Mouse (Mus musculus) neural tube, embryonic 12.5 days (tissue): Measurements from ENCODE around the gene Mrpl23. TPM values are rescaled to one million over a fixed set of nuclear protein-coding genes. Genes with fewer than 3 reads are reported as not detected.

ENCODE experiments used
- ATAC-seq: fragments of 200-750 bp; cut with Nextera tagmentation; 2 replicates; pipeline ENCODE4 v1.8.0; 2017; ENCODE audit warnings: low read depth, mild to moderate bottlenecking, moderate TSS enrichment, moderate library complexity; ENCODE audit not compliant: low FRiP score
- H3K27ac ChIP-seq: fragments of 300-500 bp; sonication (generic); 2 replicates; pipeline ENCODE4 v1.5.1; 2016
- H3K27me3 ChIP-seq: fragments of 300-500 bp; sonication (generic); replicated peaks from 2 replicates; pipeline ENCODE4 v1.6.1; 2016; ENCODE audit warnings: mild to moderate bottlenecking
- H3K36me3 ChIP-seq: fragments of 300-500 bp; sonication (generic); 2 replicates; pipeline ENCODE4 v1.6.1; 2016; ENCODE audit warnings: mild to moderate bottlenecking
- H3K4me1 ChIP-seq: fragments of 300-500 bp; sonication (generic); 2 replicates; pipeline ENCODE4 v1.6.1; 2016
- H3K4me2 ChIP-seq: fragments of 300-500 bp; sonication (generic); replicated peaks from 2 replicates; pipeline ENCODE4 v1.6.1; 2016; ENCODE audit warnings: mild to moderate bottlenecking
- H3K4me3 ChIP-seq: fragments of 300-500 bp; sonication (generic); 2 replicates; pipeline ENCODE4 v1.5.1; 2016
- H3K9ac ChIP-seq: fragments of 300-500 bp; sonication (generic); 2 replicates; pipeline ENCODE4 v1.6.1; 2016; ENCODE audit warnings: mild to moderate bottlenecking
- H3K9me3 ChIP-seq: fragments of 300-500 bp; sonication (generic); 2 replicates; pipeline ENCODE4 v1.6.1; 2016; ENCODE audit warnings: mild to moderate bottlenecking
- WGBS: fragments of 180-500 bp; shearing (Covaris S2); methylation state at CpG from one replicate; pipeline ENCODE4 v1.1.7; 2016; 5-methylcytosine and 5-hydroxymethylcytosine counted together
- microRNA counts: library from miRNA; unstranded; fragments of <30 nt; microRNA quantifications from one replicate; lab custom pipeline; 2017
- microRNA-seq: library from miRNA; unstranded; fragments of <30 nt; microRNA quantifications from one replicate; pipeline ENCODE4, GENCODE M21; 2017
- polyA plus RNA-seq: library from polyadenylated mRNA; unstranded; fragments of >200 nt; fragmentation: Nextera tagmentation; extraction: Ambion mirVana; gene quantifications from 2 replicates; pipeline ENCODE4 v1.2.1, GENCODE M21; 2016

Mrpl23 gene
- polyA plus RNA-seq, 1 experiment from 2014 or later: 13.5 TPM

DNA sequence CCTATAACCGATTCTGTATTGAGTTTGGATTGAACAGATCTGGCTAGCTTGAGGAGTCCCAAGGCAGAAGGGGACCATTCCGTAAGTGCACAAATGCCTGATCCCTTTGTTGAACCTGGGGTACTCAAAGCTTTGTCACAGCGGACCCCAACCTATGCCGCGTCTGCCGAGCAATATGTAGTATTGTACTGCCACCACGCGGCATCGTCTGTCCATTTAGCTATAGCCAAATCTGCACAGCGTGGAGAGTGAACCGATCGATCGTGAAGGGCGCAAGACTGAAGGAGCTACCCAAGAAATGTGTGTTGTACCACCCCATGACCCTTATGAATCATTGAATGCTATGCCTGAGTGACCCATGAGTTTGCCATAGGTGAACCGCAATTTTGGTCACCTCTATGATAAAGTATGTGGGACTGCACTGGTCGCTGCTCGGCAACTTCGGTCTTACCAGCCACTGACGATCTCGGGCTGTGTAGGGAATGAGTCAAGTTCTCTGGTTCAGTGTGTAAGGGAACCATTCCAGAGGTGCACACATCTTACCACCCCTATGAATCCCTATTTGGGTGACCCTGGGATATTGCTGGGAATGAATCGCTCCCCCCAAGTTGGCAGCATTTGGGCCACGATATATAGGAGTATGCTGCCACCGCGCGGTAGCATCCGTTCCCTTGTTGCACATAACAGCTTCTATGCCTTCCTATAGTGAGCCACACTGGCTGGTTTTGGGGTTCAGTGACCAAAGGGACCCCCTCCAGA, 47.8 kb downstream of the Mrpl23 start:
- H3K4me2 ChIP-seq: peak overlapping the region; percentile 64
- H3K27ac ChIP-seq: no peak overlapping the region
- H3K9me3 ChIP-seq: peaks cover 4% of the 10 kb centered on the region; the same call in 1 of the 2 replicates
- no peaks in the 10 kb centered on the region for H3K36me3 ChIP-seq
- no peak overlapping the region for H3K9ac ChIP-seq
- H3K27me3 ChIP-seq: no peaks in the 10 kb centered on the region
- WGBS: 46% methylated on average over 26 of the region's 26 CpGs
- peaks cover 6% of the 10 kb centered on the region for H3K4me1 ChIP-seq
- ATAC-seq: peak; percentile 66
- peak overlapping the region; percentile 29 for H3K4me3 ChIP-seq

DNA sequence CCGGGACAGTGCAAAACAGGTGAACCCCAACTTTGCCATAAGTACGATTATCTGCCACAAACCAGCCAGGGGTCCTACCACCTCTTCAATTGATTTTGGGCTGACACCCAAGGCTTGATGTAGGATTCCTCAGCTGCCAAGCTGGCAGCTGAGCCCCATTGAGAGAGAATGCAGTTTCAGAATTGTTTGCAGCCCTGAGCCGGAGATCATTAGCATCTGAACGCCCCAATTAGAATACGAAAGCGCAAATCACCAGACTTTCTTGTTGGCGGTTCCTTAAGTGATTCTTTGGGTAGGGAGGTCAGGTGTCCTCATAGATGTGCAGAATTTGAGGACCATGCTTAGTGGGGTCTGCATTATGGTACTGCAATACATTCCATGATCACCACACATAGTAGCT, 48.7 kb downstream of the Mrpl23 start:
- Histone ChIP-seq H3K9me3 (peaks cover 4% of the 10 kb centered on the region; the same call in 1 of the 2 replicates), H3K4me3 (no peak overlapping the region), H3K4me1 (peaks cover 6% of the 10 kb centered on the region), H3K36me3 (no peaks in the 10 kb centered on the region), H3K27ac (no peak overlapping the region), H3K4me2 (peak overlapping the region; percentile 64), H3K9ac (no peak overlapping the region), H3K27me3 (no peaks in the 10 kb centered on the region)
- WGBS: 42% methylated on average over 7 of the region's 7 CpGs
- ATAC-seq: no peak

DNA sequence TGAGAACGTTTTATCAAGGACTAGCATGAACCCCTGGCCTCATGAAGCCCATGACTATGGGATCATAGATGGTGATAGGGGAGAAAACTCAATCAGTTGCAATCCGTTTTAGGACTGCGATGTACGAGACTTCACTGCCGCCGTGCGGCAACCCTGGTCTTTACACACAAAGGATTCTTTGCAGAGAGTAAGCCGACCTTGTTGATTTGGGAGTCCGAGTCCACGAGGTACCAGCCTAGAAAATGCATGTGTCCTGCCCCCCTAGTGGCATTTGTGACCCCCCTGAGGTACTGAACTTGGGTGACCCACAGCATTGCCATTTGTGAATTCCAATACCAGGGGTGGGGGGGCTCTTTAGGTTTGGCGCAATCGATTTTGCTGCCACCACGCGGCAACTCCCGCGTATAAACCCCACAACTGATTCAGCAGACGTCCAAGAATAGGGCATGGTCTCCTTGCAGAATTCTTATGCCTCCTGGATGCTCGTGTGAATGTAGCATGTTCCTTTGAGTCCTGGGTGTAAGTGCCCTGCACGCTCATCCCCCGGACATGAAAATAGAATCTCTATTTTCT, 49.3 kb downstream of the Mrpl23 start:
- Histone ChIP-seq H3K36me3 (no peaks in the 10 kb centered on the region), H3K27ac (no peak overlapping the region), H3K4me1 (peaks cover 6% of the 10 kb centered on the region), H3K9me3 (peaks cover 4% of the 10 kb centered on the region; the same call in 1 of the 2 replicates), H3K27me3 (no peaks in the 10 kb centered on the region), H3K9ac (no peak overlapping the region), H3K4me2 (peak overlapping the region; percentile 64), H3K4me3 (no peak overlapping the region)
- 0 out of 2 replicates have a peak, but pooled peaks have one; percentile 10 for ATAC-seq
- WGBS: 54% methylated on average over 20 of the region's 20 CpGs

DNA sequence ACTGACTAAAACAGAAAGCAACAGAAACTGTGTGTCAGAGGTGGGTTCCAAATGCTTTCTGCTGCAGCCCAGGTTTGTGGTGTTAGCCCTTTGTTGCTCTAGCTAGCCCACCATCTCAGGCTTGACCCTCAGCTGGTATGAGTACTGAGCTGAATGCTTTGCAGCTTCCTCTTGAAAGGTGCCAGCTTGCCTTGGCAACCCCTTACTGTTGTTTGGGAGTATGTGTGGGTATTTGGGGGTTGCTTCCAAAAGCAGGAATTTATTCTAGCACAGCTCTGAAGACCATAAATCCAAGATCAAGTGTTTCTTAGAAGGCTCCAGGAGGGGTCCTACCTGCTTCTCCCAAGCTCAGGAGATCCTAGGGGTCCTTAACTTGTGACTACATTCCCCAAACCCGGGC, 52.4 kb downstream of the Mrpl23 start:
- ATAC-seq: no peak
- H3K27ac ChIP-seq: no peak overlapping the region
- H3K27me3 ChIP-seq: no peaks in the 10 kb centered on the region; the same call in 1 of the 2 replicates
- no peak overlapping the region for H3K9ac ChIP-seq
- no peaks in the 10 kb centered on the region for H3K36me3 ChIP-seq
- H3K4me3 ChIP-seq: no peak overlapping the region
- no peaks in the 10 kb centered on the region; the same call in 1 of the 2 replicates for H3K4me1 ChIP-seq
- peaks cover 4% of the 10 kb centered on the region; the same call in 1 of the 2 replicates for H3K9me3 ChIP-seq
- 59% methylated on average over 1 of the region's 1 CpGs for WGBS
- H3K4me2 ChIP-seq: no peak overlapping the region

DNA sequence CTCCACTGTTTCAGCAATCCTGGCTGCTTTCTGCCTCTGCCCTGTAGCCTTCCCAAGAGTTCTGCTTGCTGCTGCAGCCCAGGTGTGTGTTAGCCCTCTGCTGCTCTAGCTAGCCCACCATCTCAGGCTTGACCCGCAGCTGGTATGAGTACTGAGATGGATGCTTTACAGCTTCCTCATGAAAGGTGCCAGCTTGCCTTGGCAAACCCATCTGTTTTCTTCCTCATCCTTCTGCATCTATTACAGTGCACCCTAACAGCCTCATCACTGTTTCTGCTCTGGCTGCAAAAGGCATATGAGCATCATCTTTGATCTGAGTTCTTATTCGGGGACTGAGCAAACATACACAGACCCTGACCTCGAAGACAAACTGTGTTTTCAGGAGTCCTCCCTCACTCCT, 53.4 kb downstream of the Mrpl23 start:
- Histone ChIP-seq H3K4me3 (no peak overlapping the region), H3K9me3 (no peaks in the 10 kb centered on the region; the same call in 1 of the 2 replicates), H3K27ac (no peak overlapping the region), H3K36me3 (no peaks in the 10 kb centered on the region), H3K4me1 (no peaks in the 10 kb centered on the region; the same call in 1 of the 2 replicates), H3K9ac (no peak overlapping the region), H3K27me3 (no peaks in the 10 kb centered on the region; the same call in 1 of the 2 replicates), H3K4me2 (no peak overlapping the region)
- 85% methylated on average over 3 of the region's 3 CpGs for WGBS
- no peak for ATAC-seq

DNA sequence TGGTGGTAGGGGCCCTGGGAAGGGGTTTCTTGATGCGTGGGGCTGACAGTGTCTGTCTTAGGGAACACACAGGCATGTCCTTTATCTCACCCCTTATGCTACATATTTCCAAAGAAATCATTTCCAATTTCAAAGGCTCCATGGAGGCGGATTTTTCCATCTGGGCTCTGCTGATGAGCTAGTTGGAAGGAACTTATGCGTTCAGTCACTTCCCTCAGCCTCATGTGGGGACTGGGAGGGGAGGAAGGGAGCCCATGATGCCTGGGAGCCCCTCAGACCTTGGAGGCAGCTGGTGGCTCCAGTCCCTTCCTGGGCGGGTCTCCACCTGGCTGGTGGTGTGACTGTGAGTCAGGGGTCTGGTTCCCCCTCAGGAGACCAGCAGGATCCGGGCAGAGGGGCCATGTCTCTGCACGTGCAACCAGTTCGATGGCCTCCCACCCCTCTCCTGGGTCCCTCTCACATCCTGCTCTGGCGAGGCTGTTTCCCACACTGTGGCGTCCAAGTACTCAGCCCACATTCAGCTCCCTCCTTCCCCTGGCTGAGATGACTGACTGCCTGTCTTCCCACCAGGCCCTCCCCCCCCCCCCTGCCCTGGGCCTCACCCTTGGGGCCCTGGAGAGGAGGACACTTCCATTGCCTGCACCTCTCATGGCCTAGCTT, 55.9 kb downstream of the Mrpl23 start:
- Histone ChIP-seq H3K9me3 (no peaks in the 10 kb centered on the region), H3K4me1 (peaks cover 5% of the 10 kb centered on the region; the same call in 1 of the 2 replicates), H3K27ac (no peak overlapping the region), H3K4me3 (no peak overlapping the region), H3K4me2 (no peak overlapping the region), H3K27me3 (no peaks in the 10 kb centered on the region; the same call in 1 of the 2 replicates), H3K36me3 (no peaks in the 10 kb centered on the region), H3K9ac (no peak overlapping the region)
- 75% methylated on average over 9 of the region's 9 CpGs for WGBS
- ATAC-seq: no peak

MicroRNA genes within 50 kb of the gene (microRNA counts, 519-probe panel; counts per million panel counts)
- microRNA mmu-miR-675-3p (lab: Ali Mortazavi, UCI): 342 counts per million, percentile 67 among the panel's probes with 10 or more counts
- 342 counts per million, percentile 67 among the panel's probes with 10 or more counts for microRNA mmu-miR-675-5p (lab: Ali Mortazavi, UCI)

Small RNA genes lying within 50 kb of the gene (microRNA-seq; reads per million reads assigned to microRNA genes)
- 29.7 reads per million, percentile 35 among the genes with 10 or more reads in this experiment for gene Mir675

Other genes starting within 250 kb of the Mrpl23 start
- not detected in 2 replicates for gene Krtap5-1, start 235.6 kb upstream of the Mrpl23 start, polyA plus RNA-seq
- gene Krtap5-4, start 229.1 kb upstream of the Mrpl23 start, polyA plus RNA-seq: not detected in 2 replicates
- 0.47 and 1.2 TPM in 2 replicates for gene Ifitm10, start 158.9 kb upstream of the Mrpl23 start, polyA plus RNA-seq
- gene Gm49369, start 150.0 kb upstream of the Mrpl23 start, polyA plus RNA-seq: 0.90 and 1.5 TPM in 2 replicates
- 200 and 207 TPM in 2 replicates for gene Ctsd, start 144.6 kb upstream of the Mrpl23 start, polyA plus RNA-seq
- gene Syt8, start 97.8 kb upstream of the Mrpl23 start, polyA plus RNA-seq: 0.43 TPM in 1 of 2 replicates, not detected in the other
- gene Tnni2, start 90.9 kb upstream of the Mrpl23 start, polyA plus RNA-seq: 3.3 and 4.6 TPM in 2 replicates
- gene Lsp1, start 71.9 kb upstream of the Mrpl23 start, polyA plus RNA-seq: 15.6 and 18.4 TPM in 2 replicates
- gene Tnnt3, start 33.9 kb upstream of the Mrpl23 start, polyA plus RNA-seq: 5.7 and 8.7 TPM in 2 replicates
- gene Igf2, start 134.1 kb downstream of the Mrpl23 start, polyA plus RNA-seq: 254 and 320 TPM in 2 replicates
- not detected in 2 replicates for gene Gm49394, start 137.3 kb downstream of the Mrpl23 start, polyA plus RNA-seq
- not detected in 2 replicates for gene Ins2, start 210.7 kb downstream of the Mrpl23 start, polyA plus RNA-seq